Mouse (Mus musculus) heart, embryonic 12.5 days (tissue): ENCODE results near the gene Pank4. TPM values are rescaled to one million over a fixed set of nuclear protein-coding genes. Genes with fewer than 3 reads are reported as not detected.
A peak's percentile ranks its signal among the peaks of the same experiment; 100 is the strongest.

Source experiments
- ATAC-seq: fragments of 200-750 bp; cut with Nextera tagmentation; 2 replicates; pipeline ENCODE4 v1.8.0; 2017; ENCODE audit warnings: moderate TSS enrichment, moderate library complexity; ENCODE audit not compliant: insufficient number of reproducible peaks, low FRiP score
- H3K27ac ChIP-seq: fragments of 300-500 bp; sonication (generic); 2 replicates; pipeline ENCODE4 v1.5.1; 2016; ENCODE audit warnings: mild to moderate bottlenecking, moderate library complexity; ENCODE audit not compliant: poor library complexity, severe bottlenecking
- H3K27me3 ChIP-seq: fragments of 300-500 bp; sonication (generic); replicated peaks from 2 replicates; pipeline ENCODE4 v1.6.1; 2016; ENCODE audit warnings: mild to moderate bottlenecking, moderate library complexity
- H3K36me3 ChIP-seq: fragments of 300-500 bp; sonication (generic); 2 replicates; pipeline ENCODE4 v1.6.1; 2016; ENCODE audit warnings: mild to moderate bottlenecking, moderate library complexity
- H3K4me1 ChIP-seq: fragments of 300-500 bp; sonication (generic); replicated peaks from 2 replicates; pipeline ENCODE4 v1.6.1; 2016; ENCODE audit warnings: mild to moderate bottlenecking
- H3K4me2 ChIP-seq: fragments of 300-500 bp; sonication (generic); 2 replicates; pipeline ENCODE4 v1.6.1; 2016; ENCODE audit warnings: mild to moderate bottlenecking, moderate library complexity
- H3K4me3 ChIP-seq: fragments of 300-500 bp; sonication (generic); 2 replicates; pipeline ENCODE4 v1.5.1; 2016; ENCODE audit warnings: mild to moderate bottlenecking
- H3K9ac ChIP-seq: fragments of 300-500 bp; sonication (generic); 2 replicates; pipeline ENCODE4 v1.6.1; 2016; ENCODE audit warnings: mild to moderate bottlenecking, moderate library complexity
- H3K9me3 ChIP-seq: fragments of 300-500 bp; sonication (generic); replicated peaks from 2 replicates; pipeline ENCODE4 v1.6.1; 2016; ENCODE audit warnings: mild to moderate bottlenecking, moderate library complexity
- WGBS: fragments of 180-500 bp; shearing (Covaris S2); methylation state at CpG from one replicate; pipeline ENCODE4 v1.1.7; 2016; 5-methylcytosine and 5-hydroxymethylcytosine counted together
- polyA plus RNA-seq: library from polyadenylated mRNA; unstranded; fragments of >200 nt; fragmentation: Nextera tagmentation; extraction: Ambion mirVana; gene quantifications from 2 replicates; pipeline ENCODE4 v1.2.1, GENCODE M21; 2016

The Pank4 gene
- polyA plus RNA-seq, 1 experiment from 2014 or later: 45.7 TPM

DNA sequence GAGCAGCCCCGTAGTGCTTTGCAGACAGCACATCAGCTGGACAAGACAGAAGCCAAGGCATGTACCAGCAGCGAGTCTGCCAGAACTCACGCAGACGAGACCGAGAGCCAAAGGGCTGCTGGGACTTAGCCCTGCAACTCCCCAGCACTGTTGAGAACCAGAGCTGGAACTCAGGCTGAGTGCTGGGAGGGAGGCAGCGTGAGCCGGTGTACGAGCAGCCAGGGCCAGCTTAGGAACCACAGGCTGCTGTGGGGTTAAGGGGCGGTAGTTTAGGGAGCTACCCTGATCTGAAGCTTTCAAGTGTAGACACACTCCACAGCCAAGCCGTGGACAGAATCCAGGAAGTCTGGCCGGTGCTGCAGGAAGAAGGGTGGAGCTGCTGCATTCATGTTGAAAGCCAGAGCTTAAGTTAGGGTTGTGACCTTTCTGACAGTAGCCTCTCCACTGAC, 10.3 kb downstream of the Pank4 start:
- no peaks in the 10 kb centered on the region for H3K27me3 ChIP-seq
- ATAC-seq: no peak
- H3K27ac ChIP-seq: no peak overlapping the region
- H3K9ac ChIP-seq: no peak overlapping the region
- H3K4me1 ChIP-seq: no peaks in the 10 kb centered on the region
- H3K9me3 ChIP-seq: no peaks in the 10 kb centered on the region
- 84% methylated on average over 11 of the region's 11 CpGs for WGBS
- peaks cover 100% of the 10 kb centered on the region for H3K36me3 ChIP-seq
- H3K4me3 ChIP-seq: no peak overlapping the region
- no peak overlapping the region for H3K4me2 ChIP-seq

DNA sequence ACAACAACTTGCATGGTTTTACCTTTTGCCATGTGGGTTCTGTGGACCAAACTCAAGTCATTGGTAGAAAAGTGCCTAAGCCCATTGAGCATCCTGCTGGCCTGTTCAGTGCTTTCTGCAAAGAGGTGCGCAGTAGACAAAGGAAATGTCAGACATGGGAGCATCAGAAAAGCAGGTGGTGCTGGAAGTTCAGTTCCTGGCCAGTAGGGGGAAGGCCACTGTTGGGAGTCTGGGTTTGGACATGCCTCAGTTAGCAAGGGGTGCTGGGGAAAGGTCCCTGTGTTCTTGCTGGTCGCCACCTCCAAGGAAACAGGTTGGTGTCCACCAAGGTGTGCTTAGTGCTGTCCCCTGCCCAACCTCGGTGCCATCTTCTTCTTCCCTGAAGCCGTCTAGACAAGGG, 16.2 kb downstream of the Pank4 start:
- Histone ChIP-seq H3K27me3 (peaks cover 25% of the 10 kb centered on the region), H3K4me2 (no peak overlapping the region), H3K9ac (no peak overlapping the region), H3K36me3 (peaks cover 63% of the 10 kb centered on the region), H3K27ac (no peak overlapping the region), H3K9me3 (no peaks in the 10 kb centered on the region), H3K4me3 (no peak overlapping the region), H3K4me1 (peaks cover 6% of the 10 kb centered on the region; the same call in 1 of the 2 replicates)
- ATAC-seq: no peak
- 93% methylated on average over 4 of the region's 4 CpGs for WGBS

DNA sequence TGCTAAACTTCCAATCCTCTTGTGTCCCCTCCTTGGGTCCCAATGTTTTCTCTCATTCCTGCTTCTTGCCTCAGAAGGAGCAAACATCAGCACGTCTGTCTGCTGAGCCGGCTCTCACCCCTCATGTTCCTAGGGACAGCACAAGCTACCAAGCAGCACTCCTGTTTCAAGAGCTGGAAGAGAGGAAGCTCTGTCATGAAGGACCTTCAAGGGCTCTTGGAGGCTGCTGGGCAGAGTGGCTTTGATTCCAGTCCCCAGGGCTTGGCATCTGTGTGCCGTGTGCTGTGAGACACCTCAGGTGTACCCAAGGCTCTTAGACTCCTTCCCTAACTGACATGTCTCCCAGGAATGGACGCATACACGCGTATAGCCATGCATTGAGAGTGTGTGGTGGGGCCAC, 17.2 kb downstream of the Pank4 start:
- Histone ChIP-seq H3K4me1 (peaks cover 12% of the 10 kb centered on the region), H3K9me3 (no peaks in the 10 kb centered on the region), H3K9ac (no peak overlapping the region), H3K36me3 (peaks cover 54% of the 10 kb centered on the region), H3K4me3 (no peak overlapping the region), H3K27ac (no peak overlapping the region), H3K27me3 (peaks cover 27% of the 10 kb centered on the region), H3K4me2 (no peak overlapping the region)
- ATAC-seq: no peak
- WGBS: 85% methylated on average over 6 of the region's 6 CpGs

DNA sequence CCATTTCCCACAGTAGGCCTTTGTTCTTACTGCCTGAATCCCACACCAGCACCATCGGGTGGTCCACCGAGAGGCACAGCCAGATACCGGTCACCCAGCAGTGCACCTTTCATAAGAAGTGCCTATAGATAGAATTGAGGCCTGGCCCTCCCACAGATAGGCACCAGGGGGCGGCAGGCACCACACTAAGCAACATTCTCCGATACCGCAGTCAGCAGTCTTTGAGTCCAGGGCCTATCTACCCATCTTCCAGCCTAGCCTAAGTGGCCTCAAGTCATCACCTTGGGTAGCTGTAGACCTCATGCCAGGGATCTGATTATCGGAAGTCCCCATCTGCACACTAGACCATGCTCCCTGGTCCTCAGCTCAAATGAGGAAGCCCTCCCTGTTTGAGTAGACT, 17.6 kb downstream of the Pank4 start:
- H3K27ac ChIP-seq: no peak overlapping the region
- peak; percentile 12; the same call in 1 of the 2 replicates for ATAC-seq
- H3K4me2 ChIP-seq: no peak overlapping the region
- WGBS: 33% methylated on average over 7 of the region's 7 CpGs
- no peak overlapping the region for H3K4me3 ChIP-seq
- H3K9me3 ChIP-seq: no peaks in the 10 kb centered on the region
- H3K27me3 ChIP-seq: peaks cover 31% of the 10 kb centered on the region
- no peak overlapping the region for H3K9ac ChIP-seq
- H3K4me1 ChIP-seq: peaks cover 17% of the 10 kb centered on the region
- H3K36me3 ChIP-seq: peaks cover 49% of the 10 kb centered on the region

DNA sequence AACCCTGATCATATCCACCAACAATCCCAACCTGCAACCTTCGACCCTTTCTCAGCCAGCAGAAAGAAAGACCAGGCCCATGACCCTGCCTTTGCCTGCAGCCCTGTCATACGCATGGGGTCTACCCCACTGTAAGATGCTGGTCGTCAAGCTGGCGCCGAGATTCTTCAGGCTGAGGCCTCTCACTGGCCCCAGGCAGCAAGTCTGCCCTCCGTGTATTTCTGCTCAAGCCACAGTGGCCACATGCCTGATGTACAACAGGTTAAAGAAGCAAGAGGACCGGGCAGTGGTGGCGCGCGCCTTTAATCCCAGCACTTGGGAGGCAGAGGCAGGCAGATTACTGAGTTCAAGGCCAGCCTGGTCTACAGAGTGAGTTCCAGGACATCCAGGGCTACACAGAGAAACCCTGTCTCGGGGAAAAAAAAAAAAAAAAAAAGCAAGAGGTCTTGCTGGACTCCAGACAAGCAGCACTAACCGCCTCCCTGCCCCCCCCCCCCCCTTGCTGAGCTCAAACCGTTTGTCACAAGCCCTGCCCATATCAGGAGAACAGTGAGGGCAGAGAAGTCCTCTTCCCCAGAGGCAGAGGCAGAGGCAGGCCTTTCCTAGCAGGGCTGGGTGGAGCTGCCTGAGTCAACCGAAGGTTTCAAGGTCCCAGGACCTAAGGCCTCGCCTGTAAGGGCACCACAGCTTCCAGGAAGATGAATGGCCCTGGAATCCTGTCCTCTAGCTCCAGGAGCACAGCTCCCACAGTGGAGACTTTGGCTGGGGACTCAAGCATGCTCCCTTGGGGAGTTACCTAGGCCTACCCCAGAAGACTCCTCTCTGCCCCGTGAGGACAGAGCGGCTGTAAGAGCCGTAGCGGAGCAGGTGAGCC, 18.6 kb downstream of the Pank4 start:
- Histone ChIP-seq H3K4me3 (no peak overlapping the region), H3K36me3 (peaks cover 40% of the 10 kb centered on the region), H3K4me1 (peaks cover 22% of the 10 kb centered on the region), H3K9me3 (no peaks in the 10 kb centered on the region), H3K4me2 (no peak overlapping the region), H3K27me3 (peaks cover 36% of the 10 kb centered on the region), H3K27ac (no peak overlapping the region), H3K9ac (no peak overlapping the region)
- ATAC-seq: no peak
- 70% methylated on average over 19 of the region's 19 CpGs for WGBS

DNA sequence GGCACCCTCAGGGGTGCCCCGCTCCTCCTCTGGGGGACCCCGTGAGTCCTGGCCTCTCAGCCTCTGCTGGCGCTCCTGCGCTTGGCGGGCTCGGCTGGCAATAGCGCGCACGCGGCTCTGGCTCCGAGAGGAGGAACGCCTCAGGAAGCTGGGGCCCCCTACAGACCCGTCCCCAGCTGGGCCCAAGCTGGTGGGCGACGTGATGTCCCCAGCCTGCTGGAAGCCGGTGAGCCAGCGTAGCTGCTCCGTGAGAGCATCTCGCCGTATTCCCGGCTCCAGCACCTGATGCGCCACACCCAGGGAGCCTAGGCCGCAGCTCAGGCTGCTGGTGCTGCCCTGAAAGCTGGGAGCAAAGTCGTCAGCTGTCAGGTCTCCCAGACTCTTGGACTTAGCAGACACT, 19.8 kb downstream of the Pank4 start:
- Histone ChIP-seq H3K4me2 (no peak overlapping the region), H3K27ac (no peak overlapping the region), H3K9me3 (no peaks in the 10 kb centered on the region), H3K9ac (no peak overlapping the region), H3K4me1 (peaks cover 22% of the 10 kb centered on the region), H3K27me3 (peaks cover 42% of the 10 kb centered on the region), H3K4me3 (no peak overlapping the region), H3K36me3 (peaks cover 27% of the 10 kb centered on the region)
- 18% methylated on average over 24 of the region's 24 CpGs for WGBS
- no peak for ATAC-seq

DNA sequence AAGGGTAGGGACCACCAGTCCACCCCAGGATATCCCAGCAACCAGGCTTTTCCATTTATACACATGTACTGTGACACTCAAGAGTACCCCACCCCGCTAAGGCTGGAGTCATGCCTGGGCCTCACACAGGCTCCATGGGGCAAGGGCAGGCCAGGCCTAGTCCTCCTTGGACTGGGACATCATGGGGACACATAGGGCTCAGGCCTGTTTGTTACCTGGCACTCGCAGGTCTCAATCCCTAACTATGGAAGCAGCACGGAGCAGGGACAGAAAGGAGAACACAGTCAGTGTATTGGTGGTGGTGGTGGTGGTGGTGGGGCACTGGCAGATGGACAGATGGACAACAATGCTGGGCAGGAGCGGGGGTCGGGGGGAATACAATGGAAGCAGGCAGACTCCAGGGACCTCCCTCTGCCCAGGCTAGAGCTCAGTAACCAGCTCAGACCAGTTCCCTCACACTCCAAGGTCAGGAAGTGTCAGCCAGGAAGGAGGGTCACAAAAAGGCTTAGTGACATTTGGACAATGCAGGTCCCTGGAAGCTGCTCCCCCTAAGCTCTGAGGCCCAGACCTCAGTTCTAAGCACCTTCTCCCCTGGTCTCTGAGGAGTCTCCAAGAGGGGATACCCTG, 21.3 kb downstream of the Pank4 start:
- Histone ChIP-seq H3K9me3 (no peaks in the 10 kb centered on the region), H3K4me1 (peaks cover 22% of the 10 kb centered on the region), H3K9ac (no peak overlapping the region), H3K36me3 (peaks cover 12% of the 10 kb centered on the region), H3K4me3 (no peak overlapping the region), H3K27ac (no peak overlapping the region), H3K4me2 (peak overlapping the region; percentile 46; the same call in 1 of the 2 replicates), H3K27me3 (peaks cover 42% of the 10 kb centered on the region)
- WGBS: 86% methylated on average over 5 of the region's 5 CpGs
- no peak for ATAC-seq

DNA sequence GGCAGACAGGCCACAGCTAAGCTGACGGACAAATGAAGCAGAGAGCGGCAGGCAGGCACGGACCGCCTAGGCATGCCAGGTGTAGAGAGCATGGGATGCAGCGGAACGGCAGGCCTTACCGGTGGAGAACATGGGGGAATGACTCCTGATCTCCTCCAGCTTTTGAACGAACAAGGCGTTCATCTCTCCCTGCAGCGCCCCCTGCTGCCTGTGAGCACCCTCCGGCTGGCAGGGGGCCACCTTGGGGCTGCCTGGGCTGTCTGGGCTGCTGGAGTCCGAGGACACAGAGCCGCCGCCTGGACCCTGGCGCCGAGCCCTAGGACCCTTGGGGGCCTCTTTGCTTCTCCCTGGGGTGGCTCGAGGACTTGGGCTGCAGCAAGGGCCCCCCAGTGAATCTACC, 22.2 kb downstream of the Pank4 start:
- H3K4me1 ChIP-seq: peaks cover 22% of the 10 kb centered on the region
- H3K27me3 ChIP-seq: peaks cover 49% of the 10 kb centered on the region
- ATAC-seq: no peak
- H3K4me3 ChIP-seq: no peak overlapping the region
- peak overlapping the region; percentile 58 for H3K9ac ChIP-seq
- H3K27ac ChIP-seq: no peak overlapping the region
- WGBS: 15% methylated on average over 17 of the region's 17 CpGs
- peak overlapping the region; percentile 46 for H3K4me2 ChIP-seq
- H3K36me3 ChIP-seq: peaks cover 4% of the 10 kb centered on the region
- H3K9me3 ChIP-seq: no peaks in the 10 kb centered on the region

DNA sequence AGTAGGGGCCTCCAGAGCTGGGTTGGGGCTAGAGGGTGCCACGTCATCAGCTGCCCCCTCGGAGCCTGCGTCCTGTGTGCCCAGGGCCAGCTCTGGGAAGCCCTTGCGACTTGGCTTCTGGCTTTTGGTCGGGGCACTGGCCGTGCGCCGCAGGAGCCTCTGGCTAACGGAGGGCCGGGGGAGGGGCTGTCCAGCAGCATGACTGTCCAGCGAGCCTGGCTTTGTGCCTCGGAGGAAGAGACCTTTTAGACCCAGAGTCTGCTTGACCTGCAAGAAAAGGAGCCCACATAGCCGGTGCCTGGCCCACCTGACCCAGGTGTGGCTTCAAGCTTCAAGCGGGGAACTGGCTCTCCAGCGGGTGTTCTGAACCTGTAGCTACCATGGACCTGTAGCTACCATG, 22.8 kb downstream of the Pank4 start:
- Histone ChIP-seq H3K27ac (no peak overlapping the region), H3K4me3 (no peak overlapping the region)
- WGBS: 75% methylated on average over 15 of the region's 15 CpGs

DNA sequence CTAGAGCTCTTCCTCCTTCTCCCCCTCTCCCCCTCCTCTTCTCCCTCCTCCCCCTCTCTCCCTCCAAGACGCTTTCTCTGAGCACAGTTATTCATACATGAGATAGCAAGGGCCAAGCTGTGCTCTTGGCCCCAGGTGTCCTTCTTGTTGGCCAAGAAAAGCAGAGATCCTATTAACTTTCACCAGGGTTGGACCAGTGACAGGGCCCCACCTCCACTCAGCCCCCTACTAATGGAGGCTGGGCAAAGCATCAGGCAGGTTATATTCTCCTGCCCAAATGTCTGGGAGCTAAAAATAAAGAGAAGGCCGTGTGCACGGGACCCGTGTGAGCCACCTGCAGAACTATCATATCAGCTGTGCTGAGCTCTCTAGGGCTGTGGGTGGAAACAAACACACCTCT, 31.0 kb downstream of the Pank4 start:
- Histone ChIP-seq H3K27me3 (peaks cover 29% of the 10 kb centered on the region), H3K36me3 (no peaks in the 10 kb centered on the region), H3K4me3 (no peak overlapping the region), H3K9me3 (no peaks in the 10 kb centered on the region), H3K9ac (no peak overlapping the region), H3K27ac (no peak overlapping the region), H3K4me2 (no peak overlapping the region), H3K4me1 (no peaks in the 10 kb centered on the region)
- ATAC-seq: no peak
- 49% methylated on average over 4 of the region's 4 CpGs for WGBS

More for the DNA sequence above, 22.8 kb downstream of the Pank4 start:
- Histone ChIP-seq H3K36me3 (no peaks in the 10 kb centered on the region), H3K4me1 (peaks cover 22% of the 10 kb centered on the region), H3K4me2 (no peak overlapping the region), H3K27me3 (peaks cover 49% of the 10 kb centered on the region), H3K9ac (no peak overlapping the region), H3K9me3 (no peaks in the 10 kb centered on the region)
- ATAC-seq: no peak

DNA sequence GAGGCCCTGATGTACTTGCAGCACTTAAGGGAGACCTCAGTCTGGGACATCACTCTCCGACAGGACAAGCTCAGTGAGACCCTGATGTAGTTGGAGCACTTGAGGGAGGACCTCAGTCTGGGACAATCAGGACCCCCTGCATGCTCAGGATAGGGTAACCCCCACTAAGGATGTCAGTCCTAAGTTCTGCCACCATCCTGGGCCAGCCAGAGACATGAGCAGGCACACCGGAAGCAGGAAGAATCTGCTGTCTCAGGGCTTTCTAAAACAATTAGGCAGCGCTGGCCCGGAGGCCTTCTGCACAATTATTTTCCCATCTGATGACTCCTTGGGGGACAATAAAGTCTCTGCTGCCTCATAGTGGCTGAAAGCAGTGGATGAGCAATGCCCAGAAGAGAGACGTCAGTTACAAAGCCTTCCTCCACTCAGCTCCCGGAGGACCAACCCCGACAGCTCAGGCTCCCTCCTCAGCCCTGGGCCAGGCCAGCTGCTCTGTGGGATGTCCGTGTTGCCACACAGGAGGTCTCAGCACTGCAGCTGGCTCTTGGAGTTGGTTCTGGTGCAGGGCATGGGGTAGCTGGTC, 32.7 kb downstream of the Pank4 start:
- WGBS: 46% methylated on average over 8 of the region's 8 CpGs
- Histone ChIP-seq H3K4me1 (0 out of 2 replicates have a peak, but pooled peaks cover 5% of the 10 kb centered on the region), H3K9ac (no peak overlapping the region), H3K27me3 (peaks cover 28% of the 10 kb centered on the region), H3K36me3 (no peaks in the 10 kb centered on the region), H3K27ac (no peak overlapping the region), H3K9me3 (no peaks in the 10 kb centered on the region), H3K4me3 (no peak overlapping the region), H3K4me2 (no peak overlapping the region)
- no peak for ATAC-seq
